Mouse (Mus musculus) sigmoid colon, adult 10 weeks (tissue): ENCODE data around the gene Bclaf3. TPM values are rescaled to one million over a fixed set of nuclear protein-coding genes. Genes with fewer than 3 reads are reported as not detected.

Source experiments
- polyA plus RNA-seq: library from polyadenylated mRNA; stranded (reverse); fragments of 350-450 nt; fragmentation: Illumina TruSeq; extraction: RNeasy Lipid Tissue Mini Kit (QIAGEN cat#74804); gene quantifications from one replicate; pipeline ENCODE4 v1.2.3, GENCODE M21; 2014; ENCODE audit warnings: low read depth, low replicate concordance

Gene Bclaf3
- polyA plus RNA-seq = 64.3 TPM

DNA sequence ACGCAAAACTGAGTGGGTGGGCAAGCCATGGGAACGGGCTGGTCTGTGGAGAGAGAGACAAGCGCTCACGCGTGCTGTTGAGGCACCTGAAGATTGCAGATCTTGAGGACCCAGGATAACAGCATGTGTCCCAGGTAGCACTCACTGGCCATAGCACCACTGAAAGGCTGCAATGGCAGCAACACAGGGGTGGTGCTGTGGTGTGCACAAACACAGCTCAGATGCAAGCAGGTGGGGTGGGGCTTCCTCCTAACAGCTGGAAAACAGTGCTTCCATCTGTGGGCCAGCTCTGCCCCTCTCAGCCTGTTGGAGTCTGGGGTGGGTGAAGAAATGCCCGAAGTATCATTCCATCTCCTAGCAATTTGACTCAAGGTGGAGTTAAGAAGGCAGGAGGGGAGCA lies at the start of gene Bclaf3:
Gene Bclaf3 (plus strand): TSS at position 301 of the 400 bp plus-strand sequence.

GRCm38 (mm10) chrX:159626907-159627587 lies 100.6 kb downstream of the Bclaf3 start, which contains the start of gene Sh3kbp1:
Gene Sh3kbp1 (plus strand): TSS chrX:159627272.

Other genes with a start within 250 kb of the Bclaf3 start
- gene Eif1ax, start 154.5 kb upstream of the Bclaf3 start, polyA plus RNA-seq = 96.1 TPM
- 2.8 TPM for gene Map7d2, start 112.1 kb upstream of the Bclaf3 start, polyA plus RNA-seq
- gene Sh3kbp1, start 100.6 kb downstream of the Bclaf3 start, polyA plus RNA-seq = 35.4 TPM